8 mouse cellular contexts compared by ENCODE assay signal in genomic region chr7:80268897-80269750, GRCm38 (mm10). TPM values are rescaled to one million over a fixed set of nuclear protein-coding genes. Genes with fewer than 3 reads are reported as not detected.
DNase-seq lines count a peak whose midpoint lies in the region; ATAC-seq and TF ChIP-seq lines count a peak whose summit lies in the region.

Gene Vps33b, plus strand, starts transcription at chr7:80269649.

- H3K4me3 ChIP-seq in gastrocnemius, adult 2 months: peak within 1 kb of the TSS; percentile 98
- peak within 1 kb of the TSS; percentile 67 for H3K4me3 ChIP-seq in hindbrain, postnatal 0 days (ENCODE audit: low read length)
- peak within 1 kb of the TSS; percentile 93 for H3K4me3 ChIP-seq in left cerebral cortex, adult 2 months

- no peak for TF ChIP-seq CTCF in gastrocnemius, adult 2 months (IDR thresholded peaks at IDR 0.05)
- no peak for TF ChIP-seq CTCF in hindbrain, postnatal 0 days (IDR thresholded peaks at IDR 0.05; ENCODE audit: low read depth)
- TF ChIP-seq CTCF in left cerebral cortex, adult 2 months (IDR thresholded peaks at IDR 0.05): no peak

- H3K4me1 ChIP-seq in hindbrain, postnatal 0 days (ENCODE audit: insufficient read depth, low read length): peaks cover 13% of the 10 kb centered on the region

- WGBS in hindbrain, postnatal 0 days: 3% methylated on average over 21 of the region's 21 CpGs

- H3K9me3 ChIP-seq in hindbrain, postnatal 0 days (ENCODE audit: low read length): no peaks in the 10 kb centered on the region

- no peaks in the 10 kb centered on the region for H3K27me3 ChIP-seq in hindbrain, postnatal 0 days (ENCODE audit: insufficient read depth, low read length)

- peak; percentile 93 for ATAC-seq in hindbrain, postnatal 0 days
- peak; percentile 98 for ATAC-seq in megakaryocyte, adult 5-6 weeks (ENCODE audit: poor library complexity, severe bottlenecking)

- H3K4me2 ChIP-seq in hindbrain, postnatal 0 days (ENCODE audit: low read depth, low read length): peak within 1 kb of the TSS; percentile 80

- DNase-seq in WW6 (ENCODE audit: low read depth, low spot score): peak; percentile 77
- peak; percentile 95 to 97 for DNase-seq in cerebellum, postnatal 4 days (ENCODE audit: low spot score in 2 of 2)
- DNase-seq in gastrocnemius, adult 2 months: peak; percentile 97
- peak; percentile 96 for DNase-seq in hindbrain, postnatal 0 days (ENCODE audit: low spot score)
- peak; percentile 94 to 96 for DNase-seq in left cerebral cortex, adult 2 months (ENCODE audit: extremely low spot score in 1 of 2, low spot score in 2 of 2)
- DNase-seq in right cerebral cortex, adult 2 months (ENCODE audit: low spot score in 2 of 2): peak; percentile 98 to 99
- DNase-seq in urinary bladder, postnatal 14 days (ENCODE audit: low spot score): peak; percentile 98

- H3K27ac ChIP-seq in gastrocnemius, adult 2 months: peak within 1 kb of the TSS; percentile 83
- peak within 1 kb of the TSS; percentile 66 for H3K27ac ChIP-seq in hindbrain, postnatal 0 days
- H3K27ac ChIP-seq in left cerebral cortex, adult 2 months: peak within 1 kb of the TSS; percentile 58

- intact Hi-C loops in gastrocnemius, adult 2 months (cut with DNase I): no loop called here
- intact Hi-C loops in left cerebral cortex, adult 2 months (cut with DNase I): no loop called here

- peaks cover 36% of the 10 kb centered on the region for H3K36me3 ChIP-seq in hindbrain, postnatal 0 days (ENCODE audit: insufficient read depth, low read length)

- H3K9ac ChIP-seq in hindbrain, postnatal 0 days (replicated peaks; ENCODE audit: low read length): peak within 1 kb of the TSS; percentile 64

RNA-seq across cellular contexts. Expression of gene Vps33b, which starts in this region (rescaled TPM):
- total RNA-seq in gastrocnemius, adult 2 months (2021): 1 to 10 TPM; 2.9 to 3.3 TPM
- 23.8 and 24.3 TPM in 2 replicates for total RNA-seq in hindbrain, postnatal 0 days (2014; rRNA removed)
- polyA plus RNA-seq in hindbrain, postnatal 0 days (2015; fragmentation: Nextera tagmentation; extraction: Ambion mirVana): 11.6 and 15.4 TPM in 2 replicates
- total RNA-seq in left cerebral cortex, adult 2 months (2021): 10 to 100 TPM; 21.5 to 23.2 TPM
- total RNA-seq in megakaryocyte, adult 5-6 weeks (2015): 15.1 and 31.9 TPM in 2 replicates
- total RNA-seq in megakaryocyte, adult 5-6 weeks (2017): 23.1 and 29.8 TPM in 2 replicates

Comparison
In these comparisons a context has a peak if more than half of its experiments do, and no peak if none do; other contexts are left out.
1. Peak in every context shown above with its lines: DNase-seq, ATAC-seq, H3K4me3 ChIP-seq and H3K27ac ChIP-seq.